In genomic region chr5:21056595-21056994, GRCm38 (mm10) we compare ENCODE assay signal across 8 mouse cellular contexts. TPM values are rescaled to one million over a fixed set of nuclear protein-coding genes. Genes with fewer than 3 reads are reported as not detected.
DNase-seq lines count a peak whose midpoint lies in the region; ATAC-seq and TF ChIP-seq lines count a peak whose summit lies in the region.

No protein-coding gene starts in this region.

- TF ChIP-seq POLR2A in heart, adult 2 months (IDR thresholded peaks at IDR 0.05; ENCODE audit: insufficient read depth, low read depth, low read length) = no peak

- H3K9ac ChIP-seq in heart, adult 2 months (ENCODE audit: low read depth, low read length) = peak overlapping the region; percentile 94
- H3K9ac ChIP-seq in liver, embryonic 11.5 days (ENCODE audit: low read depth, low read length) = peak overlapping the region; percentile 98

- peaks cover 9% of the 10 kb centered on the region for H3K36me3 ChIP-seq in heart, adult 2 months (ENCODE audit: control insufficient read depth, insufficient read depth, low read length)
- no peaks in the 10 kb centered on the region for H3K36me3 ChIP-seq in C2C12 (ENCODE audit: control insufficient read depth, insufficient read depth)
- no peaks in the 10 kb centered on the region for H3K36me3 ChIP-seq in forebrain, embryonic 10.5 days (replicated peaks)
- H3K36me3 ChIP-seq in liver, embryonic 11.5 days (ENCODE audit: control insufficient read depth, insufficient read depth, low read length) = no peaks in the 10 kb centered on the region

- H3K4me3 ChIP-seq in heart, adult 2 months = peak overlapping the region; percentile 71
- peak overlapping the region; percentile 53 for H3K4me3 ChIP-seq in C2C12 (ENCODE audit: insufficient read depth, poor library complexity, severe bottlenecking)
- H3K4me3 ChIP-seq in forebrain, embryonic 10.5 days = peak overlapping the region; percentile 94
- H3K4me3 ChIP-seq in liver, embryonic 11.5 days (ENCODE audit: low read depth, low read length) = peak overlapping the region; percentile 92

- WGBS in heart, adult 2 months = 1% methylated on average over 8 of the region's 8 CpGs
- 16% methylated on average over 8 of the region's 8 CpGs for WGBS in forebrain, embryonic 10.5 days
- 7% methylated on average over 8 of the region's 8 CpGs for WGBS in liver, embryonic 11.5 days

- H3K27ac ChIP-seq in heart, adult 2 months = peak overlapping the region; percentile 92
- peak overlapping the region; percentile 99 for H3K27ac ChIP-seq in forebrain, embryonic 10.5 days
- H3K27ac ChIP-seq in liver, embryonic 11.5 days (ENCODE audit: low read depth, low read length) = peak overlapping the region; percentile 98

- H3ac ChIP-seq in C2C12 (ENCODE audit: control insufficient read depth, insufficient read length, low read depth) = peak overlapping the region; percentile 32

- intact Hi-C loops in heart, adult 2 months (cut with DNase I) = loop anchor here (10.0 kb wide), 2 partner anchors 142 to 368 kb away; partner anchors contain the start of genes Ccdc146 and Fam185a
- intact Hi-C loops in heart, postnatal 25 days (cut with DNase I) = loop anchor here (5.0 to 10.0 kb wide), 2 partner anchors 104 to 142 kb away; no protein-coding TSS in a partner anchor

- peak overlapping the region; percentile 72 for H3K4me2 ChIP-seq in liver, embryonic 11.5 days

- TF ChIP-seq EP300 in heart, adult 2 months (IDR thresholded peaks at IDR 0.05; ENCODE audit: insufficient read depth, low read depth, low read length) = no peak

- peaks cover 34% of the 10 kb centered on the region for H3K79me3 ChIP-seq in C2C12 (ENCODE audit: low read depth)

- H3K79me2 ChIP-seq in heart, adult 2 months (replicated peaks; ENCODE audit: control insufficient read depth, insufficient read depth, low read length) = no peaks in the 10 kb centered on the region; the same call in 1 of the 2 replicates
- H3K79me2 ChIP-seq in C2C12 (ENCODE audit: control insufficient read depth, insufficient read depth) = peaks cover 40% of the 10 kb centered on the region

- no peak for ATAC-seq in liver, embryonic 11.5 days (replicated peaks; ENCODE audit: low FRiP score)

- TF ChIP-seq CTCF in heart, adult 2 months (IDR thresholded peaks at IDR 0.05) = no peak
- TF ChIP-seq CTCF in C2C12 (IDR thresholded peaks at IDR 0.05; ENCODE audit: control insufficient read depth, insufficient read depth, insufficient read length) = no peak

- DNase-seq in heart, adult 2 months = no peak
- DNase-seq in heart, postnatal 25 days (ENCODE audit: low spot score) = no peak
- DNase-seq in forebrain, embryonic 10.5 days (ENCODE audit: extremely low spot score, low spot score) = no peak
- no peak for DNase-seq in liver, embryonic 11.5 days (ENCODE audit: low spot score)
- no peak for DNase-seq in ovary, postnatal 36 days (ENCODE audit: low spot score)
- DNase-seq in urinary bladder, adult 2 months (ENCODE audit: low spot score) = no peak
- DNase-seq in cerebellum, adult 8-10 months = no peak

- H3K4me1 ChIP-seq in heart, adult 2 months (ENCODE audit: control insufficient read depth, insufficient read depth, low read length) = peaks cover 8% of the 10 kb centered on the region
- H3K4me1 ChIP-seq in forebrain, embryonic 10.5 days = peaks cover 24% of the 10 kb centered on the region
- H3K4me1 ChIP-seq in liver, embryonic 11.5 days (replicated peaks; ENCODE audit: control insufficient read depth, insufficient read depth, low read length) = peaks cover 14% of the 10 kb centered on the region

- H3K9me3 ChIP-seq in forebrain, embryonic 10.5 days = no peaks in the 10 kb centered on the region
- H3K9me3 ChIP-seq in liver, embryonic 11.5 days (ENCODE audit: control insufficient read depth, low read length) = no peaks in the 10 kb centered on the region

- no peaks in the 10 kb centered on the region for H3K27me3 ChIP-seq in heart, adult 2 months (ENCODE audit: control insufficient read depth, insufficient read depth, low read length)
- no peaks in the 10 kb centered on the region for H3K27me3 ChIP-seq in C2C12 (ENCODE audit: control insufficient read depth, insufficient read depth, insufficient read length)
- no peaks in the 10 kb centered on the region for H3K27me3 ChIP-seq in forebrain, embryonic 10.5 days (ENCODE audit: poor library complexity, severe bottlenecking)
- H3K27me3 ChIP-seq in liver, embryonic 11.5 days (replicated peaks; ENCODE audit: control insufficient read depth, insufficient read depth, low read length) = no peaks in the 10 kb centered on the region

TF ChIP-seq in C2C12, 6 proteins besides CTCF, POLR2A, EP300 and RAD21:
- no peak for TF ChIP-seq FOSL1 (IDR thresholded peaks at IDR 0.05; ENCODE audit: insufficient read depth, low read length, poor library complexity, severe bottlenecking)
- peak; percentile 50 for TF ChIP-seq CEBPB (IDR thresholded peaks at IDR 0.05; ENCODE audit: low read depth)
TF ChIP-seq in C2C12: peak in this region for 1.

RNA-seq across cellular contexts. Expression of gene Ptpn12, which starts 0.9 kb away (rescaled TPM):
- total RNA-seq in heart, adult 2 months (2021) = 10 to 100 TPM; 28.8 to 29.0 TPM
- 24.8 and 35.3 TPM in 2 replicates for polyA plus RNA-seq in heart, adult 2 months (2012; rRNA removed)
- total RNA-seq in heart, postnatal 25 days (2021) = 10 to 100 TPM; 29.9 to 34.8 TPM
- 20.3 TPM for polyA plus RNA-seq in C2C12 (2012; fragmentation: generic; extraction: Trizol)
- polyA plus RNA-seq in forebrain, embryonic 10.5 days (2016; fragmentation: Nextera tagmentation; extraction: Ambion mirVana) = 23.6 and 24.5 TPM in 2 replicates
- polyA plus RNA-seq in liver, embryonic 11.5 days (2014; fragmentation: Nextera tagmentation; extraction: Ambion mirVana) = 19.0 and 23.3 TPM in 2 replicates
- polyA plus RNA-seq in urinary bladder, adult 2 months (2012; rRNA removed) = 40.6 and 50.2 TPM in 2 replicates
